Mouse (Mus musculus): ENCODE measurements around the gene Thnsl1. TPM values are rescaled to one million over a fixed set of nuclear protein-coding genes. Genes with fewer than 3 reads are reported as not detected.

Thnsl1 gene
- polyA plus RNA-seq (2012; fragmentation: generic; extraction: Trizol) = 1 to 10 TPM in 1 of 2 experiments, under 1 TPM in 1; 0.23 to 1.7 TPM

DNA sequence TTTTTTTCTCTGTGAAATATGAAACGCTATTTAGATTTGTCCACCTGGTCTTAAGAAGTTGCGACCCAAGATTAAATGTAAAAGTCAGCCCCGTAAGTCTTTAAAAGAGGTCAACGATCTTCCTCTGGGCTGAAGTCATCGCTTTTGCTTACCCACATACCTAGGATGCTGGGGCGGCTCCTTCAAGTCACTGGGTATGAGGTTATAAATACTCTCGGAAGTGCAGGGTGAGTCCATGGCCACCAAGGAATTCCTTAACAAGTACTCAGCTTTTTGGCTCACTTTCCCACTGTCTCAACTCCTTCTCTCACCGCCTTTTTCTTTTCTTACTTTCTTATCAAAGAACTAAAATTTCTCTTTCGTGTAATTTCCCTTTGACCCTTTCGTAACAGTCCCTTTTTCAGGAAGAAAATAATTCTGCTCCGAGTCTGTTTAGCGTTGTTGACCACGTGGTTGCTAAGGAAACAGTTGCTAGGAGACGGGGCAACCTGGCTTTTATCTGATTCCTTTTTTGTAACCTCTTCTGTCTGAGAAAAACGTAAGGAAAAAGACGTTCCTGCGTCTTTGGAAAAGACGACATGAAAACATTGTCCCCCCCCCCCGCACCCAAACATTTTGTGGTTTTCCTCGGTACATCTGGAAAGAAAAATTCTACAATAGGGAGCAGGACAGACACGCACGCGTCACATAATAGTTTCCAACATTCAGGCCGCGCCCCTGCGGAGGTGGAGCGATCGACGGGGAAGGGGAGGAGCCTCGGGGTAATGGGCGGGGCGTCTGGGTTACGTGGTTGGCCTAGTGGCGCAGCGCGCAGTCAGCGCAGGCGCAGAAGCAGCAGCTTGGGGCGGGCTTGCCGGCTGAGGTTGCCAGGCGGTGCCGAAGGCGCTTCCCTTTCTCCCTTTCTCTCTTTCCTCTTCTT, at the start of gene Thnsl1, which contains the start of gene Enkur:
TSS of gene Thnsl1 (plus strand) at position 813 of the 919 bp plus-strand sequence.
TSS of gene Enkur (minus strand) at position 454 of the 919 bp plus-strand sequence.

Other genes starting within 250 kb of the Thnsl1 start
- gene Arhgap21, start 236.8 kb upstream of the Thnsl1 start, polyA plus RNA-seq (2012; fragmentation: generic; extraction: Trizol) = 10 to 100 TPM in 1 of 2 experiments, under 1 TPM in 1; 0.77 to 12.2 TPM
- gene Enkur, start 359 bp upstream of the Thnsl1 start, polyA plus RNA-seq (2012; fragmentation: generic; extraction: Trizol) = under 1 TPM in 1 of 2 experiments, not detected in 1; 0.12 TPM
- not detected for gene Gpr158, start 161.8 kb downstream of the Thnsl1 start, polyA plus RNA-seq (2012; fragmentation: generic; extraction: Trizol)

Data from C3H10T1/2 (cell line).